Mouse (Mus musculus): ENCODE measurements around the gene H2-Ab1. TPM values are rescaled to one million over a fixed set of nuclear protein-coding genes. Genes with fewer than 3 reads are reported as not detected.
"Not testable (repeated sequence)": the region's sequence is repeated elsewhere in the genome, so short reads cannot be mapped to it uniquely, and the experiment has no call there.

The H2-Ab1 gene
- 1.4 and 2.3 TPM in 2 replicates for polyA plus RNA-seq (2015; fragmentation: Nextera tagmentation; extraction: Ambion mirVana)

DNA sequence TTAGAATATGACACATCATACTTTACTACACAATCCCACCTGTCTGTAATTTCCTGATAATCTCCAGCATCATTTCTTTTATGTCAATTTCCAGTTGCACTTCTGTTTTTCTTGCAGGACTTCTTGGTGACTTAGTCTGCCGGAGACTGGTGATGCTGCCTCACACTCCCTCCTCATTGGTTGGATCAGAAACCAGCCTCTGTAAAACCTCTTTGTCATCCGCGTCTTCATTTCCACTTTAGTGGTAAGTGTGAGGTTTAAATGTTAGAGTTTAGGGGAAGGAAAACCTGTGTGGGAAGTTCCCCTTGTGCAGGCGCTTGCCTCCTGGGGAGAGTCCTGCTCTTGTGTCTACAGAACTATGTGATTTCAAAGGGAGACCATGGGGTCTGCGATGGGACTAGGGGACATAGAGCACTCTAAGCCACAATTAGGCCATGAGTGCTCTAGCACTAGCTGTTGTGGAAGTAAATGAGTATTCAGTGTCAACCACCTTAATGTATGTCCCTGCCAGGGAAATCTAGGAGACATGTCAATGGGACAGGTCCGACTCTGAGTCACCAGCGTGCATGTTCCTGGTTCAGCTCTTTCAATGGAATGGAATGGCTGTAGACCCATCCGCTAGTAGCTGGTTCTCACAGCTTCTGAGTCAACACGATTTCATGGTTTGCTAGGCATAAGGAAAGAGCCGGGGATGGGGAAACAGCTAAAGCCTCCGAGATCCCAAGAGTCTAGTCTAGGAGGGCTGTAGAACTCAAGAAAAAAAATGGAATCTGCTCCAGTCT lies at the start of gene H2-Ab1:
Gene H2-Ab1 (plus strand): TSS at position 96 of the 782 bp plus-strand sequence.
- H3K27ac ChIP-seq = no peak within 1 kb of the TSS
- no peak within 1 kb of the TSS for H3K9ac ChIP-seq
- 0 out of 2 replicates have a peak, but pooled peaks cover 2% of the 10 kb centered on the region for H3K27me3 ChIP-seq (replicated peaks)
- no peak within 1 kb of the TSS for H3K4me3 ChIP-seq
- no peaks in the 10 kb centered on the region for H3K4me1 ChIP-seq
- H3K9me3 ChIP-seq = no peaks in the 10 kb centered on the region
- no peak within 1 kb of the TSS for H3K4me2 ChIP-seq
- no peaks in the 10 kb centered on the region for H3K36me3 ChIP-seq (replicated peaks)
- ATAC-seq (replicated peaks) = no peak
- 67% methylated on average over 11 of the region's 11 CpGs for WGBS

DNA sequence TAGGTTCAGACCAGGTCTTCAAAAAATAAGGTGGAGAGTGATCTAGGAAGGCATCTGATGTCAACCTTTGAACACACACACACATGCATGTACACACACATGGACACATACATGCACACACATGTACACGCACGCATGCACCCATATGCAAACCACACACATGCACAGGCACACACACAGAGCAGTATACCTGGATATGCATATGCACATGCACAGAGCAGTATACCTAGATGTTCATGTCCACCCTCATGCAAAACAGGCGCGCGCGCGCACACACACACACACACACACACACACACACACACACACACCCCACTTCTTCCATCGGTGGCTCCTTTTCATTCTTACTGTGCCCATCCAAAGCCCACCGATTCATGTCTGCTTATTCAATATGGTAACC lies 49.6 kb upstream of the H2-Ab1 start:
- Histone ChIP-seq H3K27me3 (replicated peaks) (peaks cover 46% of the 10 kb centered on the region), H3K9ac (no peak overlapping the region), H3K27ac (no peak overlapping the region), H3K36me3 (replicated peaks) (no peaks in the 10 kb centered on the region), H3K4me2 (no peak overlapping the region), H3K4me3 (no peak overlapping the region), H3K4me1 (peaks cover 12% of the 10 kb centered on the region), H3K9me3 (no peaks in the 10 kb centered on the region)
- ATAC-seq (replicated peaks) = no peak
- WGBS = 93% methylated on average over 9 of the region's 9 CpGs

DNA sequence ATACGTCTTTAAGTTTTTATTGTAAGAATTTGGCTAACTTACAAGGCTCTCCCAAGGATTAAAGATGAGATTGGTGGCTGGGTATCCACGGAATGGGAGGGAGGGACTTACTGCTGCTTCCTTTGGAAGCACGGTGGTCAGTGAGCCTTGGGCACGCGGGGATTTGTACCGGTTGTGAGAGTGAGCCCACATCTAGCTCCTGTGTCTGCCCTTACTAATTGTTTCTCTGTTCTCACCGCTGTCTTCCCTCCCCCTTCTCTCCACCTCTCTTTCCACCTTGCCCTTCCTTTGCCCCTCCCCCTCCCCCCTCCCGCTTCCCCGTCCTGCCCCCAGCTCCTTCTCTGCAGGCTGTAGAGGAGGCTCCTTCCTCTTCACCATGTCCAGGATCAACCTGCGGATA lies 49.1 kb upstream of the H2-Ab1 start:
- Histone ChIP-seq H3K27me3 (replicated peaks) (peaks cover 48% of the 10 kb centered on the region), H3K9ac (no peak overlapping the region), H3K36me3 (replicated peaks) (no peaks in the 10 kb centered on the region), H3K9me3 (no peaks in the 10 kb centered on the region), H3K27ac (no peak overlapping the region), H3K4me2 (no peak overlapping the region), H3K4me3 (no peak overlapping the region), H3K4me1 (peaks cover 12% of the 10 kb centered on the region)
- WGBS = 27% methylated on average over 10 of the region's 10 CpGs
- no peak for ATAC-seq (replicated peaks)

DNA sequence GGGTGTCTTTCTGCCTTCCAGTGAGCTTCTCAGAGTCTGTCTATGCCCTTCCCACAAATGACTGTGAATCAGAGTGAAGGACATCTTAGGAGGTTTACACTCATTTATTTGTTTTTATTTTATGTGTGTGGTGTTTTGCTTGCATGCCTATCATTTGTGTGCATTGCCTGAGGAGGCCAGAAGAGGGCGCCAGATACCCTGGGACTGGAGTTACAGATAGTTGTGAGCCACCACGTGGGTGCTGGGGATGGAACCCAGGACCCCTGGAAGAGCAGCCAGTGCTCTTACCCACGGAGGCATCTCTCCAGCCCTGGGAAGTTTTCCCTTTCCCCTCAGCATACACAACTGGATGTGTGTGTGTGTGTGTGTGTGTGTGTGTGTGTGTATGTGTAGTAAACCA lies 47.8 kb upstream of the H2-Ab1 start:
- peaks cover 50% of the 10 kb centered on the region for H3K27me3 ChIP-seq (replicated peaks)
- H3K4me2 ChIP-seq = no peak overlapping the region
- no peak overlapping the region for H3K9ac ChIP-seq
- ATAC-seq (replicated peaks) = no peak
- peaks cover 10% of the 10 kb centered on the region for H3K4me1 ChIP-seq
- no peaks in the 10 kb centered on the region for H3K36me3 ChIP-seq (replicated peaks)
- no peaks in the 10 kb centered on the region for H3K9me3 ChIP-seq
- no peak overlapping the region for H3K27ac ChIP-seq
- no peak overlapping the region for H3K4me3 ChIP-seq
- 36% methylated on average over 3 of the region's 3 CpGs for whole genome bisulfite sequencing

DNA sequence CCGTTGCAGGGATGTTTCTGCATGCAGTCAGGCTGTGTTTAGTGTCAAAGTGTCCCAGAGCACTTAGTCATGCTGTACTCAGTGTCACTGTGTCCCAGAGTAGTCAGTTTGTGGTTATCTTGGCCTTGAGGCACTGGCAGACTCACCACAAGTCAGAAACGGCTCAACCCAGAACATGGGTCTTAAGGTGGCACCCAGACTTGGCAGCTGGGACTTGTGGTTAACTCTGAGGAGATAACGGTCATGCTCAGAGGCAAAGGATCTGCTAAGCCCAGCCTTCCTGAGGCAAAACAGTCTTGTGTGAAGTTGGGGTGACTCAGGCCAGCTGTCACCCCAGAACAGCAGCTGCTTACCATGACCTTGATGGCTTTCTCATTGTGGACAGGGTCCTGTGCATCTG lies 46.9 kb upstream of the H2-Ab1 start:
- Histone ChIP-seq H3K9ac (no peak overlapping the region), H3K4me3 (no peak overlapping the region), H3K4me2 (no peak overlapping the region), H3K9me3 (no peaks in the 10 kb centered on the region), H3K27me3 (replicated peaks) (peaks cover 44% of the 10 kb centered on the region), H3K4me1 (peaks cover 7% of the 10 kb centered on the region; the same call in 1 of the 2 replicates), H3K27ac (no peak overlapping the region), H3K36me3 (replicated peaks) (no peaks in the 10 kb centered on the region)
- no peak for ATAC-seq (replicated peaks)
- 76% methylated on average over 3 of the region's 3 CpGs for WGBS

DNA sequence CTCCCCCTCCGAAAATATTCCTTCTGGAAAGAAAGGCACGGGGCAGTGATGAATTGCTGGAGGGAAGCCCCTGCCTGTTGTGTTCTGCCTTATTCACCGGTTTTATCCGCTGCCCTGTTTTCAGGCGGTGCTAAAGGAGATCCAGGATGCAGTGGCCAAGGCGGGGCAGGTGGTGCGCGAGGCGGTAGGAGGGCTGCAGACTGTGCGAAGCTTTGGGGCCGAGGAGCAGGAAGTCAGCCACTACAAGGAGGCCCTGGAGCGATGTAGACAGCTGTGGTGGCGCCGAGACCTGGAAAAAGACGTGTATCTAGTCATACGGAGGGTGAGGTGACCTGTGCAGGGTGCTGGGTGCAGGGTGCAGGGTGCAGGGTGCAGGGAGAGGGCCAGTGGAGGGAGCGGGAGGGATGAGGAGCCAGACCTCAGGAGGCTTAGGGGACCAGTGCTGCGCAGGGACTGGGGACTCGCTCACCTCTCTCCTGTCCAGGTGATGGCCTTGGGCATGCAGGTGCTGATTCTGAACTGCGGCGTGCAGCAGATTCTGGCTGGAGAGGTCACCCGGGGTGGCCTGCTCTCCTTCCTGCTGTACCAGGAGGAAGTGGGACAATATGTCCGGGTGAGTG lies 45.6 kb upstream of the H2-Ab1 start:
- peaks cover 36% of the 10 kb centered on the region for H3K27me3 ChIP-seq (replicated peaks)
- peak overlapping the region; percentile 15; the same call in 1 of the 2 replicates for H3K4me2 ChIP-seq
- WGBS = 22% methylated on average over 23 of the region's 23 CpGs

DNA sequence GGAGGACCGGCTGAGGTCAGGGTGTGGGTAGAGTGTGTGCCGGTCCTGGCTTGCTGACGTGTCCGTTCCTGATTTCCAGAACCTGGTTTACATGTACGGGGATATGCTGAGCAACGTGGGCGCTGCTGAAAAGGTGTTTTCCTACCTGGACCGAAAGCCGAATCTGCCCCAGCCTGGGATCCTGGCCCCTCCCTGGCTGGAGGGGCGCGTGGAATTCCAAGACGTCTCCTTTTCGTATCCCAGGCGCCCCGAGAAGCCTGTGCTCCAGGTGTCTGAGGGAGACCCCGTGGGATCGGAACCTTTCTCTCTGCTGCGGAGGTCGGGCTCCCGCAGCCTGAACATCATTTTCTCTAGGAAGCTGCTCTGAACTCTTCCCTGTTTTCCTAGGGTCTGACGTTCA lies 43.6 kb upstream of the H2-Ab1 start:
- Histone ChIP-seq H3K27me3 (replicated peaks) (peaks cover 36% of the 10 kb centered on the region), H3K27ac (no peak overlapping the region), H3K36me3 (replicated peaks) (no peaks in the 10 kb centered on the region), H3K9ac (no peak overlapping the region), H3K4me3 (no peak overlapping the region), H3K4me1 (peaks cover 7% of the 10 kb centered on the region; the same call in 1 of the 2 replicates), H3K4me2 (peak overlapping the region; percentile 28), H3K9me3 (no peaks in the 10 kb centered on the region)
- 44% methylated on average over 21 of the region's 21 CpGs for WGBS
- ATAC-seq (replicated peaks) = no peak

More for the DNA sequence above, 45.6 kb upstream of the H2-Ab1 start:
- Histone ChIP-seq H3K36me3 (replicated peaks) (no peaks in the 10 kb centered on the region), H3K27ac (no peak overlapping the region), H3K9me3 (no peaks in the 10 kb centered on the region), H3K9ac (no peak overlapping the region), H3K4me1 (peaks cover 7% of the 10 kb centered on the region; the same call in 1 of the 2 replicates), H3K4me3 (no peak overlapping the region)
- ATAC-seq (replicated peaks) = no peak

DNA sequence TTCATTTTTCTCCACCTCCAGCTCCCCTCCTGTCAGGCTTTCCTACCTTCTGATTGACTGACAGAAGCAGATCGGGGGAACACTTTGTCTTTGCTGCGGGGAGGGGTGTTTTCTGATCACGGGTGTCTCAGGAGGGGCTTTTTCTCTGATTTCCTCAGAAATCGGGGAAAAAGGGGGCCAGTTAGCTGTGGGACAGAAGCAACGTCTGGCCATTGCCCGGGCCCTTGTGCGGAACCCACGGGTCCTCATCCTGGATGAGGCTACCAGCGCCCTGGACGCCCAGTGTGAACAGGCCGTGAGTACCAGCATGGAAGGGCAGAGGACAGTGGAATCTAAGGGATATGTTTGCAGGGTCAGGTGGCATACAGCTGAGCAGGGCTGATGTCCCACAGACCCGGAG lies 42.3 kb upstream of the H2-Ab1 start:
- no peak for ATAC-seq (replicated peaks)
- peaks cover 36% of the 10 kb centered on the region for H3K27me3 ChIP-seq (replicated peaks)
- WGBS = 88% methylated on average over 12 of the region's 12 CpGs
- H3K9ac ChIP-seq = no peak overlapping the region
- no peaks in the 10 kb centered on the region for H3K36me3 ChIP-seq (replicated peaks)
- no peaks in the 10 kb centered on the region for H3K9me3 ChIP-seq
- peaks cover 7% of the 10 kb centered on the region; the same call in 1 of the 2 replicates for H3K4me1 ChIP-seq
- H3K27ac ChIP-seq = no peak overlapping the region
- H3K4me3 ChIP-seq = no peak overlapping the region
- no peak overlapping the region for H3K4me2 ChIP-seq

DNA sequence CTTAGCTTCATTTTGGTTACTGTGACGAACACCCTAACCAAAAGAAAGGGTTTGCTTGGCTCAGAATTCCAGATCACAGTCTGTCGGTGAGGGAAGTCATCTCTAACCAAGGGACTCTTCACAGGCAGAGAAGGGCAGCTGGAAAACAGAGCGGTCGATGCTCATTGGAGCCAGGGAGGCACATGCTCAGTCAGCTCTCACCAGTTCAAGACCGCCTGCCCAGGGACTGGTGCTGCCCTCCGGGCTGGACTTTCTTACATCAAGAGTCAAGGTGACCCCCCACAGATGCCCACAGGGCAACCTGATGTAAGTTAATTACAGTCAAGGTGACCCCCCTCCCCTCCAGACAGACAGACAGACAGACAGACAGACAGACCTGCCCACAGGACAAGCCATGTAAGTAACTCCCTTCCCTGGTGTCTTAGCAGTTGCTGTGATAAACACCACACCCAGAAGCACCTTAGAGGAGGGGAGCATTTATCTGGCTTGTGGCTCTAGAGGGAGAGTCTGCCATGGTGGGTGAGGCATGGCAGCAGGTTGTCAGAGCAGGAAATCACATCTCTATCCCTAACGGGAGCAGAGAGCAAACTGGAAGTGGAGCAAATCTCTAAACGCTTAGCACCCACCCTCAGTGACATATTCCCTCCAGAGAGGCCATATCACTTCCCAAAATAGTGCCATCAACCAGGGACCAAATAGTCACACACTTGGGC lies 40.1 kb upstream of the H2-Ab1 start:
- Histone ChIP-seq H3K4me1 (peaks cover 7% of the 10 kb centered on the region; the same call in 1 of the 2 replicates), H3K27ac (no peak overlapping the region), H3K9ac (no peak overlapping the region), H3K9me3 (no peaks in the 10 kb centered on the region), H3K4me2 (no peak overlapping the region), H3K27me3 (replicated peaks) (peaks cover 24% of the 10 kb centered on the region), H3K36me3 (replicated peaks) (no peaks in the 10 kb centered on the region), H3K4me3 (no peak overlapping the region)
- WGBS = 89% methylated on average over 8 of the region's 8 CpGs
- no peak for ATAC-seq (replicated peaks)

DNA sequence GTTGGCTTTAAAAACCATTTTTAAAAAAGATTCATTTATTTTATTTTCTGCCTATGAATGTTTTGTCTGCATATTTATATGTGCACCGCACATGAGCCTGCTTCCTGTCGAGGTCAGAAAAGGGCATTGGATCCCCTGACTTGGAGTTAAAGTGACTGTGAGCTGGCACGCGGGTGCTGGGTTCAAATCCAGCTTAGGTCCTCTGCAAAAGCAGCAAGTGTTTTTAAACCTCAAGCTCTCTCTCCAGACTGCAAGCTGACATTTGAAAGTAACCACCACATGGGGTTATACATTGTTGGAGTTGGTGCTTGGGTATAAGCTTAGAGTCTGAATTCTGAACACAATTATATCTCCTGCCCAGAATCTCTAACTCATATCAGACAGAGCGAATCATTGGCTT lies 39.5 kb upstream of the H2-Ab1 start:
- Histone ChIP-seq H3K27ac (no peak overlapping the region), H3K4me1 (peaks cover 7% of the 10 kb centered on the region; the same call in 1 of the 2 replicates), H3K36me3 (replicated peaks) (no peaks in the 10 kb centered on the region), H3K9me3 (no peaks in the 10 kb centered on the region), H3K4me2 (no peak overlapping the region), H3K27me3 (replicated peaks) (peaks cover 19% of the 10 kb centered on the region), H3K9ac (no peak overlapping the region), H3K4me3 (no peak overlapping the region)
- ATAC-seq (replicated peaks) = no peak
- 87% methylated on average over 5 of the region's 5 CpGs for WGBS

DNA sequence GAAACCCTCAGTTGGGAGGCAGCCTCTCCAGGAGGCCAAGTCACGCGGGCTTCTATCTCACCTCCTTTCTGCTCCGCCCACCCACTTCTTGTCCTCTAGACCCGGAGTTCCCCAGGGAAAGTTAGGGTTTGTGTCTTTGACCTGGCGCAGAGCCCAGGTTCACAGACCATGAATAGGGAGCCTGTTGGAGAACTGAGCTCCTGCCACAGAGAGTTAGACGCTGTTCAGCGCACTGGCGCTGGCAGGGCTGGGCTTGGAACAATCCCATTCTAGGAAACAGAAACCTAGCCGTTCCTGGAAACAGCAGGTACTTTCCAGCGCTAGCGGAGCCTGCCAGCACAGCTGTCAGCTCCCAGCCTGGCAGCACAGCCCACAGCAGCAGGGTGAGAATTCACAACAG lies 38.8 kb upstream of the H2-Ab1 start:
- Histone ChIP-seq H3K36me3 (replicated peaks) (no peaks in the 10 kb centered on the region), H3K27ac (no peak overlapping the region), H3K9me3 (no peaks in the 10 kb centered on the region), H3K9ac (no peak overlapping the region), H3K4me1 (peaks cover 7% of the 10 kb centered on the region; the same call in 1 of the 2 replicates), H3K27me3 (replicated peaks) (peaks cover 13% of the 10 kb centered on the region), H3K4me3 (no peak overlapping the region), H3K4me2 (no peak overlapping the region)
- ATAC-seq (replicated peaks) = no peak
- WGBS = 74% methylated on average over 11 of the region's 11 CpGs

DNA sequence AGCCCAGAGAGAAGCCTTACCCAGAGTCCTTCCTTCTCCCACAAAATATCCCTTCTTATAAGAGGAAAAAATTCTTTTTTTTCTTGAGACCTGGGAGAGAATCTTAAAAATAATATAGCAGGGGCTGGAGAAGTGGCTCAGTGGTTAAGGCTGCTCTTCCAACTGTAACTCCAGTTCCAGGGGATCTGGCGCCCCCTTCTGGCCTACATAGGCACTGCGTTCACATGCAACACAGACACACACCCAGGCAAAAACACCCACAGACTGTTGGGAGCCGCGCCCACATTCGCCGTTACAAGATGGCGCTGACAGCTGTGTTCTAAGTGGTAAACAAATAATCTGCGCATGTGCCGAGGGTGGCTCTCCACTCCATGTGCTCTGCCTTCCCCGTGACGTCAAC lies 38.4 kb upstream of the H2-Ab1 start:
- ATAC-seq (replicated peaks); H3K4me2 ChIP-seq; H3K27ac ChIP-seq; H3K27me3 ChIP-seq (replicated peaks); H3K4me3 ChIP-seq; H3K4me1 ChIP-seq; H3K36me3 ChIP-seq (replicated peaks); H3K9ac ChIP-seq; H3K9me3 ChIP-seq: not testable (repeated sequence)
- WGBS = 92% methylated on average over 9 of the region's 11 CpGs

Data from midbrain, embryonic 15.5 days (tissue).